Mouse (Mus musculus): ENCODE measurements around the gene Ankrd12. TPM values are rescaled to one million over a fixed set of nuclear protein-coding genes. Genes with fewer than 3 reads are reported as not detected.

Ankrd12 gene
- 10 to 100 TPM; 21.0 to 23.1 TPM for total RNA-seq (2021)
- long read RNA-seq, experiment 1, partial matches to known transcripts = 3 of 16 reads
- long read RNA-seq, experiment 1, other reads (novel, unspliced or antisense) = 11 of 16 reads
- long read RNA-seq, experiment 2, partial matches to known transcripts = 1 of 4 reads
- long read RNA-seq, experiment 2, other reads (novel, unspliced or antisense) = 0 of 4 reads

- DNase-seq = peak; percentile 98
Observed at GRCm38 (mm10) chr17:66076934-66077333, at the start of gene Ankrd12. Ankrd12 (minus strand) TSS chr17:66077089.

GRCm38 (mm10) chr17:66125211-66125610, 48.3 kb upstream of the Ankrd12 start:
- no peak for DNase-seq

GRCm38 (mm10) chr17:66123816-66124610, 47.1 kb upstream of the Ankrd12 start:
- no peak for DNase-seq

- DNase-seq = peak; percentile 97
Observed at GRCm38 (mm10) chr17:66123066-66123815, 46.4 kb upstream of the Ankrd12 start, which contains the start of gene Ddx11. Ddx11 (plus strand) TSS chr17:66123520.

GRCm38 (mm10) chr17:66120701-66121100, 43.8 kb upstream of the Ankrd12 start:
- peak; percentile 40 for DNase-seq

GRCm38 (mm10) chr17:66118991-66119390, 42.1 kb upstream of the Ankrd12 start:
- DNase-seq = no peak

- no peak for DNase-seq
Observed at GRCm38 (mm10) chr17:66112166-66112565, 35.3 kb upstream of the Ankrd12 start.

- DNase-seq = peak; percentile 93
Observed at GRCm38 (mm10) chr17:66111402-66111959, 34.6 kb upstream of the Ankrd12 start, which contains the start of gene Washc1. Washc1 (plus strand) TSS chr17:66111545.

- DNase-seq = no peak
Observed at GRCm38 (mm10) chr17:66110746-66111145, 33.9 kb upstream of the Ankrd12 start.

- no peak for DNase-seq
Observed at GRCm38 (mm10) chr17:66108198-66108597, 31.3 kb upstream of the Ankrd12 start.

GRCm38 (mm10) chr17:66107466-66107865, 30.6 kb upstream of the Ankrd12 start:
- DNase-seq = no peak

- peak; percentile 80 for DNase-seq
Observed at GRCm38 (mm10) chr17:66106601-66107267, 29.8 kb upstream of the Ankrd12 start.

GRCm38 (mm10) chr17:66104076-66104475, 27.2 kb upstream of the Ankrd12 start:
- no peak for DNase-seq

GRCm38 (mm10) chr17:66101380-66102330, 24.8 kb upstream of the Ankrd12 start, which contains the start of gene Ndufv2:
Ndufv2 (minus strand) TSS chr17:66101559.
- peak; percentile 96 for DNase-seq

- DNase-seq = no peak
Observed at GRCm38 (mm10) chr17:66100566-66101379, 23.9 kb upstream of the Ankrd12 start.

GRCm38 (mm10) chr17:66092664-66093063, 15.8 kb upstream of the Ankrd12 start:
- DNase-seq = no peak

GRCm38 (mm10) chr17:66092065-66092464, 15.2 kb upstream of the Ankrd12 start:
- no peak for DNase-seq

- DNase-seq = no peak
Observed at GRCm38 (mm10) chr17:66091392-66091791, 14.5 kb upstream of the Ankrd12 start.

- no peak for DNase-seq
Observed at GRCm38 (mm10) chr17:66090251-66090650, 13.4 kb upstream of the Ankrd12 start.

GRCm38 (mm10) chr17:66085038-66085437, 8.1 kb upstream of the Ankrd12 start:
- DNase-seq = no peak
